Mouse (Mus musculus) bone marrow, adult 2 months (tissue): Measurements from ENCODE around the gene Ppil6.

Source experiments
- CTCF ChIP-seq: fragments of 200-500 bp; IDR thresholded peaks from 2 replicates; pipeline ENCODE4 v1.5.1; 2011; ENCODE audit warnings: low read length, control low read depth; ENCODE audit not compliant: control insufficient read depth, insufficient read depth
- POLR2A ChIP-seq: fragments of 200-500 bp; IDR thresholded peaks from 2 replicates; pipeline ENCODE4 v1.6.1; 2011; ENCODE audit warnings: low read depth, mild to moderate bottlenecking, control low read depth, low read length, borderline replicate concordance; ENCODE audit not compliant: control insufficient read depth

- TF ChIP-seq CTCF (no peak), POLR2A (no peak)
These were observed 872 bp downstream of the Ppil6 start for GRCm38 (mm10) chr10:41491111-41491510.
